Mouse (Mus musculus): ENCODE data around the gene Ankrd66. TPM values are rescaled to one million over a fixed set of nuclear protein-coding genes. Genes with fewer than 3 reads are reported as not detected.

The Ankrd66 gene
- total RNA-seq, 2 experiments from 2014 or later, result not detected

Other genes starting within 250 kb of the Ankrd66 start
- gene Adgrf5, start 183.2 kb downstream of the Ankrd66 start, total RNA-seq (2021), result 10 to 100 TPM; 71.8 to 77.3 TPM
- not detected for gene Mep1a, start 40.8 kb downstream of the Ankrd66 start, total RNA-seq (2021)
- 1 to 10 TPM; 3.7 to 5.2 TPM for gene Pla2g7, start 24.5 kb upstream of the Ankrd66 start, total RNA-seq (2021)
- under 1 TPM; 0.10 to 0.34 TPM for gene Tdrd6, start 86.7 kb upstream of the Ankrd66 start, total RNA-seq (2021)
- gene Slc25a27, start 123.6 kb upstream of the Ankrd66 start, total RNA-seq (2021), result 1 to 10 TPM; 4.1 to 6.7 TPM
- 1 to 10 TPM; 8.0 to 8.4 TPM for gene Cyp39a1, start 123.8 kb upstream of the Ankrd66 start, total RNA-seq (2021)